8 mouse cellular contexts compared by ENCODE assay signal in the genomic region with DNA sequence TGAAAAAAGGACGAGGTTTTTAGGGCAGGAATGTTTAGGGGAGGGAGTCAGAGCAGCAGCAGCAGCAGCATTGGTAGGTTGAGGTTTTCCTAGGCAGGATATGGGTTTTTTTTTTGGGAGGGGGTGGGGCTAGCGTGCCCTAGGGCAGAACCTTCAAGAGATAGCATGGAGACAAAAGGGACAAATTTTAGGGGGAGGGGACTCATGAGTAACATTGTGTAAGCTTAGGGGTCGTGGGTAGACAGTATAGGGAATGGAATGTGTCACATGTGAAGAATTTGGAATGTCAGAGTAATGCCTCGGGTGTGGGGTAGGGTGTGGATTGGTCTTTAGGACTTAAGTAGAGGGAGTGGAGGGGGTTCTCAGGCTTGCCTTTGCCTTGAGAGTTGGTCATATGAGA. TPM values are rescaled to one million over a fixed set of nuclear protein-coding genes. Genes with fewer than 3 reads are reported as not detected.
A peak's percentile ranks its signal among the peaks of the same experiment; 100 is the strongest.
DNase-seq lines count a peak whose midpoint lies in the region; ATAC-seq and TF ChIP-seq lines count a peak whose summit lies in the region.

No protein-coding gene starts in this region.

- no peaks in the 10 kb centered on the region for H3K4me1 ChIP-seq in kidney, postnatal 0 days (replicated peaks; ENCODE audit: insufficient read depth, low read length)
- H3K4me1 ChIP-seq in hindbrain, embryonic 14.5 days (replicated peaks; ENCODE audit: control insufficient read depth, insufficient read depth, low read length), result no peaks in the 10 kb centered on the region
- H3K4me1 ChIP-seq in midbrain, embryonic 15.5 days, result peaks cover 9% of the 10 kb centered on the region

- TF ChIP-seq CTCF in kidney, postnatal 0 days (IDR thresholded peaks at IDR 0.05; ENCODE audit: low read depth), result no peak

- no peaks in the 10 kb centered on the region for H3K27me3 ChIP-seq in kidney, postnatal 0 days (ENCODE audit: insufficient read depth, low read length)
- H3K27me3 ChIP-seq in hindbrain, embryonic 14.5 days (ENCODE audit: control insufficient read depth, insufficient read depth, low read length), result no peaks in the 10 kb centered on the region
- H3K27me3 ChIP-seq in midbrain, embryonic 15.5 days (replicated peaks), result no peaks in the 10 kb centered on the region

- H3K36me3 ChIP-seq in kidney, postnatal 0 days (ENCODE audit: insufficient read depth, low read length), result no peaks in the 10 kb centered on the region
- peaks cover 5% of the 10 kb centered on the region; the same call in 1 of the 2 replicates for H3K36me3 ChIP-seq in hindbrain, embryonic 14.5 days (replicated peaks; ENCODE audit: control insufficient read depth, insufficient read depth)
- no peaks in the 10 kb centered on the region for H3K36me3 ChIP-seq in midbrain, embryonic 15.5 days (replicated peaks)

- peak overlapping the region; percentile 52 for H3K4me3 ChIP-seq in kidney, postnatal 0 days (replicated peaks; ENCODE audit: low read depth, low read length)
- H3K4me3 ChIP-seq in hindbrain, embryonic 14.5 days (replicated peaks; ENCODE audit: low read length), result peak overlapping the region; percentile 47
- peak overlapping the region; percentile 55 for H3K4me3 ChIP-seq in midbrain, embryonic 15.5 days

- H3K9me3 ChIP-seq in kidney, postnatal 0 days (replicated peaks; ENCODE audit: low read length), result no peaks in the 10 kb centered on the region
- H3K9me3 ChIP-seq in hindbrain, embryonic 14.5 days (ENCODE audit: control insufficient read depth, low read length), result no peaks in the 10 kb centered on the region
- H3K9me3 ChIP-seq in midbrain, embryonic 15.5 days, result no peaks in the 10 kb centered on the region

- 21% methylated on average over 4 of the region's 4 CpGs for WGBS in kidney, postnatal 0 days
- 27% methylated on average over 4 of the region's 4 CpGs for WGBS in hindbrain, embryonic 14.5 days
- 32% methylated on average over 4 of the region's 4 CpGs for WGBS in midbrain, embryonic 15.5 days

- H3K9ac ChIP-seq in kidney, postnatal 0 days (ENCODE audit: low read depth, low read length), result peak overlapping the region; percentile 60
- peak overlapping the region; percentile 57 for H3K9ac ChIP-seq in hindbrain, embryonic 14.5 days
- peak overlapping the region; percentile 55 for H3K9ac ChIP-seq in midbrain, embryonic 15.5 days

- H3K27ac ChIP-seq in kidney, postnatal 0 days, result peak overlapping the region; percentile 79
- H3K27ac ChIP-seq in hindbrain, embryonic 14.5 days, result no peak overlapping the region
- H3K27ac ChIP-seq in midbrain, embryonic 15.5 days, result no peak overlapping the region

- no peak for DNase-seq in kidney, postnatal 0 days (ENCODE audit: low spot score)
- DNase-seq in kidney, adult 18-20 months, result no peak
- DNase-seq in R1 (ENCODE audit: low read depth, low spot score), result peak; percentile 94
- no peak for DNase-seq in hindbrain, embryonic 14.5 days (ENCODE audit: low spot score)
- no peak for DNase-seq in layer of hippocampus, postnatal 25 days (ENCODE audit: extremely low spot score in 1 of 2, low spot score in 1 of 2)
- DNase-seq in cerebellum, postnatal 25 days, result no peak

- ATAC-seq in kidney, postnatal 0 days (replicated peaks; ENCODE audit: low FRiP score, low read depth), result no peak
- no peak for ATAC-seq in hindbrain, embryonic 14.5 days (ENCODE audit: low FRiP score)
- no peak for ATAC-seq in midbrain, embryonic 15.5 days (replicated peaks)
- no peak for ATAC-seq in megakaryocyte-erythroid progenitor cell, adult 5-6 weeks (replicated peaks; ENCODE audit: low FRiP score, low TSS enrichment, poor library complexity, severe bottlenecking)

- peak overlapping the region; percentile 62 for H3K4me2 ChIP-seq in kidney, postnatal 0 days (ENCODE audit: low read length)
- peak overlapping the region; percentile 56 for H3K4me2 ChIP-seq in hindbrain, embryonic 14.5 days (replicated peaks)
- H3K4me2 ChIP-seq in midbrain, embryonic 15.5 days, result peak overlapping the region; percentile 63

RNA-seq across cellular contexts. Expression of a gene that starts 0.6 kb away (rescaled TPM):
- polyA plus RNA-seq in kidney, postnatal 0 days (2015; fragmentation: Nextera tagmentation; extraction: Ambion mirVana), result 0.30 TPM in 1 of 2 replicates, not detected in the other
- polyA plus RNA-seq in hindbrain, embryonic 14.5 days (2014; fragmentation: Nextera tagmentation; extraction: Ambion mirVana), result 0.53 TPM in 1 of 2 replicates, not detected in the other
- 0.85 and 1.3 TPM in 2 replicates for polyA plus RNA-seq in midbrain, embryonic 15.5 days (2015; fragmentation: Nextera tagmentation; extraction: Ambion mirVana)
- total RNA-seq in megakaryocyte-erythroid progenitor cell, adult 5-6 weeks (2014; fragmentation: Nextera tagmentation), result not detected in 2 replicates
- total RNA-seq in megakaryocyte-erythroid progenitor cell, adult 5-6 weeks (2017), result not detected in 2 replicates
- total RNA-seq in layer of hippocampus, postnatal 25 days (2021), result not detected

RNA-seq across cellular contexts. Expression of a gene that starts 5.5 kb away (rescaled TPM):
- polyA plus RNA-seq in kidney, postnatal 0 days (2015; fragmentation: Nextera tagmentation; extraction: Ambion mirVana), result 40.9 and 41.6 TPM in 2 replicates
- polyA plus RNA-seq in hindbrain, embryonic 14.5 days (2014; fragmentation: Nextera tagmentation; extraction: Ambion mirVana), result 129 and 139 TPM in 2 replicates
- polyA plus RNA-seq in midbrain, embryonic 15.5 days (2015; fragmentation: Nextera tagmentation; extraction: Ambion mirVana), result 132 and 133 TPM in 2 replicates
- 4.9 and 8.1 TPM in 2 replicates for total RNA-seq in megakaryocyte-erythroid progenitor cell, adult 5-6 weeks (2014; fragmentation: Nextera tagmentation)
- 1.4 and 6.6 TPM in 2 replicates for total RNA-seq in megakaryocyte-erythroid progenitor cell, adult 5-6 weeks (2017)
- 100 to 1,000 TPM; 100 to 109 TPM for total RNA-seq in layer of hippocampus, postnatal 25 days (2021)

RNA-seq across cellular contexts. Expression of a gene that starts 8.6 kb away (rescaled TPM):
- polyA plus RNA-seq in kidney, postnatal 0 days (2015; fragmentation: Nextera tagmentation; extraction: Ambion mirVana), result 39.6 and 40.6 TPM in 2 replicates
- 20.6 and 21.9 TPM in 2 replicates for polyA plus RNA-seq in hindbrain, embryonic 14.5 days (2014; fragmentation: Nextera tagmentation; extraction: Ambion mirVana)
- polyA plus RNA-seq in midbrain, embryonic 15.5 days (2015; fragmentation: Nextera tagmentation; extraction: Ambion mirVana), result 35.0 and 35.2 TPM in 2 replicates
- total RNA-seq in megakaryocyte-erythroid progenitor cell, adult 5-6 weeks (2014; fragmentation: Nextera tagmentation), result 20.5 and 36.9 TPM in 2 replicates
- 20.2 and 23.8 TPM in 2 replicates for total RNA-seq in megakaryocyte-erythroid progenitor cell, adult 5-6 weeks (2017)
- total RNA-seq in layer of hippocampus, postnatal 25 days (2021), result 10 to 100 TPM; 51.1 to 55.2 TPM

RNA-seq across cellular contexts. Expression of a gene that starts 25.8 kb away (rescaled TPM):
- polyA plus RNA-seq in kidney, postnatal 0 days (2015; fragmentation: Nextera tagmentation; extraction: Ambion mirVana), result 32.7 and 36.2 TPM in 2 replicates
- 46.1 and 52.1 TPM in 2 replicates for polyA plus RNA-seq in hindbrain, embryonic 14.5 days (2014; fragmentation: Nextera tagmentation; extraction: Ambion mirVana)
- polyA plus RNA-seq in midbrain, embryonic 15.5 days (2015; fragmentation: Nextera tagmentation; extraction: Ambion mirVana), result 44.9 and 45.8 TPM in 2 replicates
- 28.3 and 53.3 TPM in 2 replicates for total RNA-seq in megakaryocyte-erythroid progenitor cell, adult 5-6 weeks (2014; fragmentation: Nextera tagmentation)
- total RNA-seq in megakaryocyte-erythroid progenitor cell, adult 5-6 weeks (2017), result 20.6 and 31.1 TPM in 2 replicates
- 10 to 100 TPM; 35.7 to 36.5 TPM for total RNA-seq in layer of hippocampus, postnatal 25 days (2021)

RNA-seq across cellular contexts. Expression of a gene that starts 28.0 kb away (rescaled TPM):
- polyA plus RNA-seq in kidney, postnatal 0 days (2015; fragmentation: Nextera tagmentation; extraction: Ambion mirVana), result 16.8 and 17.4 TPM in 2 replicates
- polyA plus RNA-seq in hindbrain, embryonic 14.5 days (2014; fragmentation: Nextera tagmentation; extraction: Ambion mirVana), result 61.4 and 65.0 TPM in 2 replicates
- 78.4 and 85.2 TPM in 2 replicates for polyA plus RNA-seq in midbrain, embryonic 15.5 days (2015; fragmentation: Nextera tagmentation; extraction: Ambion mirVana)
- 0.74 and 2.3 TPM in 2 replicates for total RNA-seq in megakaryocyte-erythroid progenitor cell, adult 5-6 weeks (2014; fragmentation: Nextera tagmentation)
- total RNA-seq in megakaryocyte-erythroid progenitor cell, adult 5-6 weeks (2017), result 1.4 and 2.2 TPM in 2 replicates
- 10 to 100 TPM; 17.0 to 20.9 TPM for total RNA-seq in layer of hippocampus, postnatal 25 days (2021)
